Mouse (Mus musculus) layer of hippocampus, adult 18-20 months (tissue): ENCODE measurements at regions not wholly inside any gene's neighbourhood (a gene's known extent, or its start where the extent isn't known, plus 50 kb on each side); places are given as distances from the start of the nearest gene placed in this dataset.

Experiments used
- DNase-seq, 2 experiments: peaks; one replicate each; pipeline ENCODE4 v3.0.0; 2022; ENCODE audit warnings: low spot score in 2 of 2

- DNase-seq: no peak
Observed at GRCm38 (mm10) chr19:32881443-32881842, 124.1 kb downstream of the Pten start.

DNA sequence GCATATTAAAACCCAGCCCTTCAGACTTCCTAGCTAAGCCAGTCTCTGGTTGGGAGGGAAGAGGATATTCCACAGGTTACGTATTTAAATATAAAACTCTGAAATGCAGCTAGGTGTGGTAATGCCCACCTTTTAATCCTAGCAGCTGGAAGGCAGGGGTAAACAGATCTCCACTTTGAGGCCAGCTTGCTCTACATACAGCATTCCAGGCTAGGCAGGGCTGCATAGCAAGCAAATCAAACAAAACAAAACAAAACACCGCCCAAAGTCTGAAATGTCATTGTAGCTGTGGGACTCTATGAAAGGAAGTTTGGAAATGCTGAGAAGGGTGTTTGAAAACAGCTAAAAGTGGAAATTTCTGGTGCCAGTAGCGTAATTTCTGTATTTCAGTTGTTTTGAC lies 127.0 kb downstream of the Pten start:
- DNase-seq: no peak

- no peak for DNase-seq
Observed at GRCm38 (mm10) chr19:32885481-32886131, 128.3 kb downstream of the Pten start.

GRCm38 (mm10) chr19:32887190-32887589 lies 129.9 kb downstream of the Pten start:
- DNase-seq: no peak

DNA sequence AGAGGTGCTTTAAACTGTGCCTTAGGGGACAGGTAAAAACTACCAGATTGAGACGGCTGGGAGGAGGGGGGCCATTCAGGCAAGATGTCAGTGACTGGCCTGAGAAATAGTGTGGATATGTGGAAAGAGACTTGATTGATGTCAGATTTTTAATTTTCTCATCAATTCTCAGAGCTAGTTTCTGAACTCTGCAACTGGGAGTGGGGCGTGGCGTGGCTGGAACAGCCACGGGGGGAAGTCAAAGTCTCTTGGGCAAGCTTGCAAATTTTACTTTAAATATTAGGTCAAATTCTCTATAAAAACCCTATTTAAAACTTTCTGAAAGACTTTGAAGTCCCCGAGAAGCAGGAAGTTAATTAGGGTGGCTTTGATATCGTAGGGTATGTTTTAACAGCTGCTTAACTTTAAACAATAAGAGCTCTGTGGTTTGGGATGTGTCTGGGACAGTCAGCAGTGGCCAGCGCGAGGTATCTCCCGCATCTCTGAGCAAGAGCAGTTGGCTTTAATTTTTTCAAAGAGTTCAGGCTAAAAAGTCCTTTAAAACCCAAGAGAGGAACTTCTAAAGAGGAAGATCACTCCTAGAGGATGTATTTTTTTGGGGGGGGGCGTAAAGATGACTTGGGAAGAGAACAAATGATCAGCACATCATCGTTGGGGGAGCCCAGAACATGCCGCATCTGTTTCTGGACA lies 131.5 kb downstream of the Pten start:
- no peak for DNase-seq

DNA sequence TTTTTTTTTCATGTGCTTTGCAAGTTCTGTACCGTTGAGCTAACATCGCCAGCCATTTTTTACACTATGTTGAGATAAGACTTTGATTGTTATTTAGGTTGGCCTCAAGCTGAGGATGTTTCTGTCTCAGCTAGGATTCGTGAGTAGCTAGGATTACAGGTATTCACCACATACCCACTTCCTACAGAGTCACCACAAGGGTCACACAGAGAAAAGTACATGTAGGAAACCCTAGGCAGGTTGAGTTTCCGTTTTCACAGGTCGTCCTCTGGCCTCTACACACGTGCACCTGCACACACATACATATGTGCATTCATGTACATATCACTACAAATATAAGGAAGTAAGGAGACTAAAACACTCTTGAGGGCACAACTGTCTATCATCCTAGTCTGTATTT lies 133.5 kb downstream of the Pten start:
- DNase-seq: no peak

GRCm38 (mm10) chr19:32892469-32892868 lies 135.2 kb downstream of the Pten start:
- DNase-seq: no peak

GRCm38 (mm10) chr19:32903454-32904108 lies 146.3 kb downstream of the Pten start:
- no peak for DNase-seq

DNA sequence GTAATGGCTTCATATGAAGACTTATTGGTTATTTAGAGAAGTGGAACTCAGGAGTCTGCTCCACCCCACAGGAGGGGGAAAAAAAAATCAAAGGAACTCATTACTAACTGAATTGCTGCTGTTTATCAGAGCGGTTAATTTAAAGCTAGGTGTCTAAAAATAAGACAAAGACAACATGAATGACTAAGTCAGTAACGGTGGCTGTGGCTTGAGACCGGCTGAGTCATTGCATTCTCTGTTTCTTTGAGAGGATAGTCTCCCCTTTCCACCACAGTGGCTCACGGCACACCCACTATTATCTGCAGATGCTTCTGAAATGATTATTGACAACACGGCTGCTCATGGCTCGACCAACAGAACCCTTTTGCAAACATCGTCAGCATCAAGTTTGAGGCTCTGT lies 147.2 kb downstream of the Pten start:
- no peak for DNase-seq

DNA sequence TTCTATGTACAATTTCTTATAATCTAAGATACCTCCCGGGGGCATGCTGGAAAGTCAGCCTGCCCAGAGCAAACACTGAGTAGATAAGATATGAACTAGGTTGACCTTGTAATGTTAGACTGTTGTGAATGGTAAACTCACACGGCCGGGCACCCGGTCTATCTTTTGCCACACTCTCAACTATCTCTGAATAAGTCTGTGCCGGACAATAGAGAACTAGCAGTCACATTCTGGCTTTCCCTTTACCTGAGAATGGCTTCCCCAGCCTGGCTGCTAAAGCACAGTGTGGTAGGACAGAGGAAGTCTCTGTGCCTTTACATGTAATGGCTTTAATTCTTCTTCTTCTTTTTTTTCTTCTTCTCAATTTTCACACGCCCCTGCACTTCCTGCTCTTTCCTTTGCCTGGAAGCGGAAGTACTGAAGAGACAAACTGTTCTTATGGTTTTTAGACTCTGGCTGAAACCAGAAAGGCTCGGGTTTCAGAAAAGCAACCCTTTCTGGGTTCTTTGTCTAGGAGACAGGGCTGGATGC lies 148.7 kb downstream of the Pten start:
- no peak for DNase-seq

DNA sequence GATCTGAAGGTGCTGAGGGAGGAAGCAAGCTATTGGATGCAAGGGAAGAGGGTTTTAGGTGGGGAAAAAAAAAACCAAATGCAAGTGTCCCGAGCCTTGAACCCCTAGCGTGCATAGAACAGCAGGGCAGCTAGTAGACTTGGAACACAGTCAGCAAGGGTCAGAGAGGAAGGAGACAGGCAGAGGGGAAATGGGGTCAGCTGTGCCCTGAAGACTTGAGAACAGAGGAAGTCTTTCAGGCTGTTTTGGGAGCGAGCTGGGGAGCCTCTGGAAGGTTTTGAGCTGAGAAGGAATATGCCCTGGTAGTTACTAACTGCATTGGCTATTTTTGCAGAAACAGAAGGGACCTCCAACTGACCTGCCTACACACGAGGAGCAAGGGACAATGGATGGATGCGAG lies 149.5 kb downstream of the Pten start:
- DNase-seq: peak in 1 of 2 experiments; percentile 9

- no peak for DNase-seq
Observed at GRCm38 (mm10) chr19:32910050-32910462, 152.8 kb downstream of the Pten start.

DNA sequence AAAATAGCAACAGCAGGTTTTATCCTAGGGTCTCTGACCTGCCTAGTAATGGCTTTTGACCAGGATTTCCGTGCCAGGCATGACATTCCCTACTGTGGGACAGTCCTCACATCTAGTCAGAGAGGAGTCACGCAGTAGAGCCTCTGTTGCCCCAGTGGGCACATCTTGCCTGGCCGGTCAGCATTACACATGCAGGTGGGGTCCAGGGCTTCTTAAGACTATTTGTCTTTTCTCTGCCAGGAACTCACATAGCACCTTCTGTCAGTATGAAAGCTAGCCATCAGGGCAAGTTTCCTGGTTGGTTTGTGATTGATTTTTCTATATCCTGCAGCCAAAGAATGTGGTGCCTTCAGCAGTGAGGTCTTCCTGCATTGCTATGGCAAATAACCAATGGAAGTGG lies 155.0 kb downstream of the Pten start:
- no peak for DNase-seq

GRCm38 (mm10) chr19:32916507-32917280 lies 159.4 kb downstream of the Pten start:
- DNase-seq: no peak

GRCm38 (mm10) chr19:32921021-32921420 lies 163.7 kb downstream of the Pten start:
- no peak for DNase-seq

GRCm38 (mm10) chr19:32923911-32924310 lies 166.6 kb downstream of the Pten start:
- no peak for DNase-seq

GRCm38 (mm10) chr19:32925628-32926505 lies 168.6 kb downstream of the Pten start:
- DNase-seq: no peak

- DNase-seq: no peak
Observed at GRCm38 (mm10) chr19:32926571-32926970, 169.3 kb downstream of the Pten start.

- DNase-seq: no peak
Observed at GRCm38 (mm10) chr19:32933676-32934075, 176.4 kb downstream of the Pten start.

DNA sequence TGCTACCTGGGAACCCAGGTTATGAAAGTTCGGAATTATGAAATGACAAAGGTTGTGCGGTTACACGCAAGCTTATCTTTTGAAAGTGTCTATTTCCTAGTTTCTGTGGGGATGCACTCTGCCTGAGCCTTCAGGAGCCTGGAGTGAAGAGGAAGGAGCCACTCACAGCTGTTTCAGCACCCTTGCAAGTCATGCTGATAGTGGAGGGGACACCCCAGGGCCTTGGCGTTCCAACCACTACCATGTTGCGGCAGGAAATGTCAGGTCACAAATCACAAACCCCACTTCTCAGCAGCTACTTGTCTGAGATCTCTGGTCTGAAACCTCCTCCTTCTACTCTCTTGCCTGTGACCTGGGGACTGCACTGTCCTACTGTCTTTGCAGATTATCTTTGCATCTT lies 178.3 kb downstream of the Pten start:
- no peak for DNase-seq

GRCm38 (mm10) chr19:32937591-32937990 lies 180.3 kb downstream of the Pten start:
- DNase-seq: no peak
